Mouse (Mus musculus) forebrain, embryonic 12.5 days (tissue): ENCODE data around the gene Ercc6. TPM values are rescaled to one million over a fixed set of nuclear protein-coding genes. Genes with fewer than 3 reads are reported as not detected.

ENCODE experiments used
- ATAC-seq: fragments of 200-750 bp; cut with Nextera tagmentation; 2 replicates; pipeline ENCODE4 v1.8.0; 2017; ENCODE audit warnings: moderate TSS enrichment; ENCODE audit not compliant: low FRiP score
- H3K27ac ChIP-seq: fragments of 300-500 bp; sonication (generic); 2 replicates; pipeline ENCODE4 v1.5.1; 2016; ENCODE audit warnings: mild to moderate bottlenecking
- H3K27me3 ChIP-seq: fragments of 300-500 bp; sonication (generic); 2 replicates; pipeline ENCODE4 v1.6.1; 2016; ENCODE audit warnings: mild to moderate bottlenecking
- H3K36me3 ChIP-seq: fragments of 300-500 bp; sonication (generic); replicated peaks from 2 replicates; pipeline ENCODE4 v1.6.1; 2016; ENCODE audit warnings: mild to moderate bottlenecking
- H3K4me1 ChIP-seq: fragments of 300-500 bp; sonication (generic); 2 replicates; pipeline ENCODE4 v1.6.1; 2016
- H3K4me2 ChIP-seq: fragments of 300-500 bp; sonication (generic); 2 replicates; pipeline ENCODE4 v1.6.1; 2016; ENCODE audit warnings: mild to moderate bottlenecking, moderate library complexity
- H3K4me3 ChIP-seq: fragments of 300-500 bp; sonication (generic); replicated peaks from 2 replicates; pipeline ENCODE4 v1.5.1; 2016; ENCODE audit warnings: mild to moderate bottlenecking
- H3K9ac ChIP-seq: fragments of 300-500 bp; sonication (generic); 2 replicates; pipeline ENCODE4 v1.6.1; 2016; ENCODE audit warnings: mild to moderate bottlenecking
- H3K9me3 ChIP-seq: fragments of 300-500 bp; sonication (generic); 2 replicates; pipeline ENCODE4 v1.6.1; 2016
- WGBS: fragments of 180-500 bp; shearing (Covaris S2); methylation state at CpG from one replicate; pipeline ENCODE4 v1.1.7; 2016; 5-methylcytosine and 5-hydroxymethylcytosine counted together
- polyA plus RNA-seq: library from polyadenylated mRNA; unstranded; fragments of >200 nt; fragmentation: Nextera tagmentation; extraction: Ambion mirVana; gene quantifications from 2 replicates; pipeline ENCODE4 v1.2.1, GENCODE M21; 2016

The Ercc6 gene
- polyA plus RNA-seq, 1 experiment from 2014 or later: 30.4 TPM

- ATAC-seq: no peak
- WGBS: 73% methylated on average over 2 of the region's 2 CpGs
- Histone ChIP-seq H3K4me2 (no peak overlapping the region), H3K36me3 (no peaks in the 10 kb centered on the region), H3K27ac (no peak overlapping the region), H3K27me3 (no peaks in the 10 kb centered on the region), H3K9ac (no peak overlapping the region), H3K4me3 (no peak overlapping the region), H3K9me3 (no peaks in the 10 kb centered on the region), H3K4me1 (no peaks in the 10 kb centered on the region)
Observed at GRCm38 (mm10) chr14:32501303-32501702, 12.0 kb upstream of the Ercc6 start.

GRCm38 (mm10) chr14:32502764-32503688, 10.3 kb upstream of the Ercc6 start:
- no peaks in the 10 kb centered on the region for H3K9me3 ChIP-seq
- H3K36me3 ChIP-seq: no peaks in the 10 kb centered on the region
- H3K4me3 ChIP-seq: no peak overlapping the region
- WGBS: 71% methylated on average over 9 of the region's 9 CpGs
- H3K27me3 ChIP-seq: no peaks in the 10 kb centered on the region
- H3K9ac ChIP-seq: no peak overlapping the region
- no peak overlapping the region for H3K27ac ChIP-seq
- no peak for ATAC-seq
- no peaks in the 10 kb centered on the region for H3K4me1 ChIP-seq
- no peak overlapping the region for H3K4me2 ChIP-seq

- Histone ChIP-seq H3K9me3 (no peaks in the 10 kb centered on the region), H3K36me3 (no peaks in the 10 kb centered on the region), H3K4me3 (no peak overlapping the region), H3K4me1 (no peaks in the 10 kb centered on the region), H3K27ac (no peak overlapping the region), H3K4me2 (no peak overlapping the region), H3K9ac (no peak overlapping the region), H3K27me3 (no peaks in the 10 kb centered on the region)
- WGBS: 80% methylated on average over 1 of the region's 1 CpGs
- no peak for ATAC-seq
Observed at GRCm38 (mm10) chr14:32503897-32504296, 9.4 kb upstream of the Ercc6 start.

- Histone ChIP-seq H3K9ac (no peak overlapping the region), H3K9me3 (no peaks in the 10 kb centered on the region), H3K4me3 (no peak overlapping the region), H3K4me2 (no peak overlapping the region), H3K27me3 (no peaks in the 10 kb centered on the region), H3K36me3 (no peaks in the 10 kb centered on the region), H3K27ac (no peak overlapping the region), H3K4me1 (no peaks in the 10 kb centered on the region)
- 89% methylated on average over 10 of the region's 10 CpGs for WGBS
- no peak for ATAC-seq
Observed at GRCm38 (mm10) chr14:32506329-32506728, 7.0 kb upstream of the Ercc6 start.

- no peak for ATAC-seq
- no peaks in the 10 kb centered on the region for H3K9me3 ChIP-seq
- H3K4me1 ChIP-seq: no peaks in the 10 kb centered on the region
- H3K4me3 ChIP-seq: no peak overlapping the region
- no peak overlapping the region for H3K9ac ChIP-seq
- 84% methylated on average over 4 of the region's 4 CpGs for WGBS
- no peaks in the 10 kb centered on the region for H3K27me3 ChIP-seq
- no peaks in the 10 kb centered on the region for H3K36me3 ChIP-seq
- no peak overlapping the region for H3K27ac ChIP-seq
- H3K4me2 ChIP-seq: no peak overlapping the region
Observed at GRCm38 (mm10) chr14:32507216-32507615, 6.1 kb upstream of the Ercc6 start.

GRCm38 (mm10) chr14:32508105-32508835, 5.1 kb upstream of the Ercc6 start:
- ATAC-seq: no peak
- H3K4me2 ChIP-seq: no peak overlapping the region
- H3K4me1 ChIP-seq: 0 out of 2 replicates have a peak, but pooled peaks cover 2% of the 10 kb centered on the region
- H3K9me3 ChIP-seq: no peaks in the 10 kb centered on the region
- no peak overlapping the region for H3K27ac ChIP-seq
- no peak overlapping the region for H3K4me3 ChIP-seq
- no peaks in the 10 kb centered on the region for H3K27me3 ChIP-seq
- 76% methylated on average over 10 of the region's 10 CpGs for WGBS
- no peak overlapping the region for H3K9ac ChIP-seq
- no peaks in the 10 kb centered on the region for H3K36me3 ChIP-seq

- Histone ChIP-seq H3K27ac (no peak overlapping the region), H3K27me3 (no peaks in the 10 kb centered on the region), H3K36me3 (no peaks in the 10 kb centered on the region), H3K9ac (no peak overlapping the region), H3K9me3 (no peaks in the 10 kb centered on the region), H3K4me1 (peaks cover 9% of the 10 kb centered on the region), H3K4me2 (no peak overlapping the region), H3K4me3 (no peak overlapping the region)
- WGBS: 83% methylated on average over 6 of the region's 6 CpGs
- ATAC-seq: no peak
Observed at GRCm38 (mm10) chr14:32509443-32509961, 3.8 kb upstream of the Ercc6 start.

- H3K4me1 ChIP-seq: peaks cover 16% of the 10 kb centered on the region
- peak; percentile 45; the same call in 1 of the 2 replicates for ATAC-seq
- peak overlapping the region; percentile 77 for H3K4me3 ChIP-seq
- peak overlapping the region; percentile 63; the same call in 1 of the 2 replicates for H3K9ac ChIP-seq
- WGBS: 41% methylated on average over 9 of the region's 9 CpGs
- H3K4me2 ChIP-seq: peak overlapping the region; percentile 84
- H3K9me3 ChIP-seq: no peaks in the 10 kb centered on the region
- no peak overlapping the region for H3K27ac ChIP-seq
- no peaks in the 10 kb centered on the region for H3K27me3 ChIP-seq
- H3K36me3 ChIP-seq: peaks cover 17% of the 10 kb centered on the region
Observed at GRCm38 (mm10) chr14:32512912-32513311, 409 bp upstream of the Ercc6 start.

- no peak for ATAC-seq
- Histone ChIP-seq H3K9ac (no peak overlapping the region), H3K36me3 (peaks cover 44% of the 10 kb centered on the region), H3K4me2 (no peak overlapping the region), H3K27me3 (no peaks in the 10 kb centered on the region), H3K9me3 (no peaks in the 10 kb centered on the region), H3K27ac (no peak overlapping the region), H3K4me3 (no peak overlapping the region), H3K4me1 (peaks cover 16% of the 10 kb centered on the region)
- WGBS: 96% methylated on average over 1 of the region's 1 CpGs
Observed at GRCm38 (mm10) chr14:32516086-32516485, 2.8 kb downstream of the Ercc6 start.

- Histone ChIP-seq H3K9me3 (no peaks in the 10 kb centered on the region), H3K4me3 (no peak overlapping the region), H3K4me2 (no peak overlapping the region), H3K27ac (no peak overlapping the region), H3K27me3 (no peaks in the 10 kb centered on the region), H3K9ac (no peak overlapping the region), H3K36me3 (peaks cover 62% of the 10 kb centered on the region), H3K4me1 (peaks cover 13% of the 10 kb centered on the region)
- no peak for ATAC-seq
- 93% methylated on average over 2 of the region's 2 CpGs for WGBS
Observed at GRCm38 (mm10) chr14:32518543-32518942, 5.2 kb downstream of the Ercc6 start.

GRCm38 (mm10) chr14:32520400-32520926, 7.1 kb downstream of the Ercc6 start:
- H3K27ac ChIP-seq: no peak overlapping the region
- 86% methylated on average over 7 of the region's 7 CpGs for WGBS
- no peak overlapping the region for H3K9ac ChIP-seq
- no peaks in the 10 kb centered on the region for H3K27me3 ChIP-seq
- no peak overlapping the region for H3K4me3 ChIP-seq
- H3K4me1 ChIP-seq: no peaks in the 10 kb centered on the region
- no peak for ATAC-seq
- no peaks in the 10 kb centered on the region for H3K9me3 ChIP-seq
- no peak overlapping the region for H3K4me2 ChIP-seq
- H3K36me3 ChIP-seq: peaks cover 67% of the 10 kb centered on the region

GRCm38 (mm10) chr14:32522336-32522735, 9.0 kb downstream of the Ercc6 start:
- 79% methylated on average over 2 of the region's 2 CpGs for WGBS
- Histone ChIP-seq H3K27ac (no peak overlapping the region), H3K9me3 (no peaks in the 10 kb centered on the region), H3K4me1 (no peaks in the 10 kb centered on the region), H3K36me3 (peaks cover 75% of the 10 kb centered on the region), H3K4me3 (no peak overlapping the region), H3K9ac (no peak overlapping the region), H3K4me2 (no peak overlapping the region), H3K27me3 (no peaks in the 10 kb centered on the region)
- no peak for ATAC-seq
